Mouse (Mus musculus): ENCODE results near the gene Hcar1. TPM values are rescaled to one million over a fixed set of nuclear protein-coding genes. Genes with fewer than 3 reads are reported as not detected.

Gene Hcar1
- polyA plus RNA-seq, 1 experiment: 0.38 TPM

GRCm38 (mm10) chr5:123884332-123884731 is 4.5 kb upstream of the Hcar1 start:
- H3K27me3 ChIP-seq (ENCODE audit: control insufficient read depth, insufficient read depth, low read length): no peaks in the 10 kb centered on the region
- DNase-seq: no peak
- 61% methylated on average over 10 of the region's 10 CpGs for WGBS
- H3K27ac ChIP-seq (ENCODE audit: insufficient read depth, low read length): no peak overlapping the region
- TF ChIP-seq CTCF (IDR thresholded peaks at IDR 0.05; ENCODE audit: borderline replicate concordance, insufficient read depth, low read depth, low read length) (no peak), POLR2A (IDR thresholded peaks at IDR 0.05; ENCODE audit: borderline replicate concordance, insufficient read depth, low read length) (no peak)
- no peaks in the 10 kb centered on the region for H3K4me1 ChIP-seq (ENCODE audit: control insufficient read depth, insufficient read depth, low read length)
- H3K4me3 ChIP-seq (replicated peaks; ENCODE audit: insufficient read depth, low read depth, low read length): no peak overlapping the region

DNA sequence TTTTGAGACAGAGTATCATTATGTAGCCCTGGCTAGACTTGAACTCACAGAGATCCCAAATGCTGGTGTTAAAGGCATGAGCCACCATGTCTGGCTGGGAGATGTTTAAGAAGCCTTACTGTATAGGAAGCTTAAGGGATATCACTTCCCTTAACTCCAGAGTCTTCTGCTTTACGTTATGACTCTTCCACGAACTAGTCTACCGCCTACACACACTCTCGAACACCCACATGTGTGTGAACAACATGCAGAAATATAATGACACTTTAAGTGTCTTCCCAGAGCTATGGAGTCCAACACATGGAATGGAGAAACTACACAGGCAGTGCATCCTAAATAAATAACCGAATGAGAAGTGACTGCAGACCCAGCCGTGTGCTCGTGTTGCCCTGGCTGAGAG is 4.1 kb upstream of the Hcar1 start:
- TF ChIP-seq CTCF (IDR thresholded peaks at IDR 0.05; ENCODE audit: borderline replicate concordance, insufficient read depth, low read depth, low read length) (no peak), POLR2A (IDR thresholded peaks at IDR 0.05; ENCODE audit: borderline replicate concordance, insufficient read depth, low read length) (no peak)
- WGBS: 79% methylated on average over 7 of the region's 7 CpGs
- H3K4me1 ChIP-seq (ENCODE audit: control insufficient read depth, insufficient read depth, low read length): no peaks in the 10 kb centered on the region
- no peak overlapping the region for H3K4me3 ChIP-seq (replicated peaks; ENCODE audit: insufficient read depth, low read depth, low read length)
- no peaks in the 10 kb centered on the region for H3K27me3 ChIP-seq (ENCODE audit: control insufficient read depth, insufficient read depth, low read length)
- no peak for DNase-seq
- no peak overlapping the region for H3K27ac ChIP-seq (ENCODE audit: insufficient read depth, low read length)

DNA sequence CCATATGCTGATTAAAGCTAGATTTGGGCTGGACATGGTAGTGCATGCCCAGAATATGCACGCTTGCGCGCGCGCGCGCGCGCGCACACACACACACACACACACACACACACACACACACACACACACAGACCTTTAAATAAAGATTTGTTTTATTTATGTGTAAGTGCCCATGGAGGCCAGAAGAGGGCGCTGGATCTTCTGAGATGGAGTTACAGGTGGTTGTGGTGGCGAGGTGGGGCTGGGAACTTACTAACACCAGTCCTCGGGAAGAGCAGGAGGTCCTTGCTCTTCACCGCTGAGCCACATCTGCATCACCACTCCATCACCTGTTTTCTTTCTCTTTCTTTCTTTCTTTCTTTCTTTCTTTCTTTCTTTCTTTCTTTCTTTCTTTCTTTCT is 958 bp upstream of the Hcar1 start:
- H3K27me3 ChIP-seq (ENCODE audit: control insufficient read depth, insufficient read depth, low read length): no peaks in the 10 kb centered on the region
- no peaks in the 10 kb centered on the region for H3K4me1 ChIP-seq (ENCODE audit: control insufficient read depth, insufficient read depth, low read length)
- DNase-seq: no peak
- no peak overlapping the region for H3K4me3 ChIP-seq (replicated peaks; ENCODE audit: insufficient read depth, low read depth, low read length)
- no peak overlapping the region for H3K27ac ChIP-seq (ENCODE audit: insufficient read depth, low read length)
- no peak for TF ChIP-seq CTCF (IDR thresholded peaks at IDR 0.05; ENCODE audit: borderline replicate concordance, insufficient read depth, low read depth, low read length)
- TF ChIP-seq POLR2A (IDR thresholded peaks at IDR 0.05; ENCODE audit: borderline replicate concordance, insufficient read depth, low read length): no peak
- WGBS: 81% methylated on average over 14 of the region's 14 CpGs

GRCm38 (mm10) chr5:123878056-123878455 is 1.8 kb downstream of the Hcar1 start:
- no peak overlapping the region for H3K4me3 ChIP-seq (replicated peaks; ENCODE audit: insufficient read depth, low read depth, low read length)
- no peak overlapping the region for H3K27ac ChIP-seq (ENCODE audit: insufficient read depth, low read length)
- TF ChIP-seq CTCF (IDR thresholded peaks at IDR 0.05; ENCODE audit: borderline replicate concordance, insufficient read depth, low read depth, low read length): no peak
- no peak for TF ChIP-seq POLR2A (IDR thresholded peaks at IDR 0.05; ENCODE audit: borderline replicate concordance, insufficient read depth, low read length)
- no peak for DNase-seq
- 72% methylated on average over 14 of the region's 14 CpGs for WGBS
- no peaks in the 10 kb centered on the region for H3K4me1 ChIP-seq (ENCODE audit: control insufficient read depth, insufficient read depth, low read length)
- H3K27me3 ChIP-seq (ENCODE audit: control insufficient read depth, insufficient read depth, low read length): no peaks in the 10 kb centered on the region

DNA sequence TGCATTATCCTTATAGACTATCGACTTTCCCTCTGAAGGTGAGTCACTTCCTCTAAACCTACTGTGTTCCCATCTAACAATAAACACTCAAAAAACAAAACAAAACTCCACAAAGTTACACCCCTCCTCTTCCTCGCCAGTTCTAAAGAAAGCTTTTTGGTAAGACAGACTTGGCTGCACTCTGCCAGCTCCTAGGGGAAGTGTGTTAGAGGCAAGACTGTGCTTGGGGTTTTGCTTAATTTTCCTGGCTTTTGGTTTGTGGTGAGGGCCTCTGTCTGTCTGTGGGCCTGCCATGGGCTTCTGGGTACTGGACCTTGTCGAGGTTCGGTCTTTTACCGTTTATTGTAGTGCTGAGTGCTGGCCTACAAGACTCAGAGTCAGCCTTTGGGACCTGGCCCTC is 5.6 kb downstream of the Hcar1 start:
- WGBS: 90% methylated on average over 5 of the region's 5 CpGs
- no peak for DNase-seq
- Histone ChIP-seq H3K27ac (ENCODE audit: insufficient read depth, low read length) (no peak overlapping the region), H3K4me1 (ENCODE audit: control insufficient read depth, insufficient read depth, low read length) (no peaks in the 10 kb centered on the region), H3K27me3 (ENCODE audit: control insufficient read depth, insufficient read depth, low read length) (no peaks in the 10 kb centered on the region), H3K4me3 (replicated peaks; ENCODE audit: insufficient read depth, low read depth, low read length) (no peak overlapping the region)
- TF ChIP-seq CTCF (IDR thresholded peaks at IDR 0.05; ENCODE audit: borderline replicate concordance, insufficient read depth, low read depth, low read length) (no peak), POLR2A (IDR thresholded peaks at IDR 0.05; ENCODE audit: borderline replicate concordance, insufficient read depth, low read length) (no peak)

DNA sequence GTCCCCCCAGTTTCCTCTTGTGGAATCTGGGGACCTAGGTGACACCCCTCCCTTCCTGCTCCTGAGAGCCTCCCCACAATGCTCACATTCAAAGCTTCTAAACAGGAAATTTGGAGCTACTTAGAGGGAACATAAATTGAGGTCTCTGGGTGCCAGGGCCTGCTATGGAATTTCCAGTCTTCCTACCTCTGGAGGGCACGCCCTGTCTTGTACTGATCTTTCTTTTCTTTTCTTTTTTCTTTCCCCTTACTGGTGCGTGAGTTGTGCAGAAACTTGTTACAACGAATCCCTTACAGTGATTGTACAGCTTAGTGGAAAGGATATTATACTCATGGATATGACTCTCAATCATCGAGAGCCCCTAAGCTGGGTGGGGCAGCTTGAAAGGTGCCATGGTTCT is 10.2 kb downstream of the Hcar1 start:
- H3K27ac ChIP-seq (ENCODE audit: insufficient read depth, low read length): no peak overlapping the region
- WGBS: 84% methylated on average over 4 of the region's 4 CpGs
- no peaks in the 10 kb centered on the region; the same call in 1 of the 2 replicates for H3K27me3 ChIP-seq (ENCODE audit: control insufficient read depth, insufficient read depth, low read length)
- no peak overlapping the region for H3K4me3 ChIP-seq (replicated peaks; ENCODE audit: insufficient read depth, low read depth, low read length)
- H3K4me1 ChIP-seq (ENCODE audit: control insufficient read depth, insufficient read depth, low read length): no peaks in the 10 kb centered on the region
- TF ChIP-seq POLR2A (IDR thresholded peaks at IDR 0.05; ENCODE audit: borderline replicate concordance, insufficient read depth, low read length): no peak
- TF ChIP-seq CTCF (IDR thresholded peaks at IDR 0.05; ENCODE audit: borderline replicate concordance, insufficient read depth, low read depth, low read length): no peak
- no peak for DNase-seq

DNA sequence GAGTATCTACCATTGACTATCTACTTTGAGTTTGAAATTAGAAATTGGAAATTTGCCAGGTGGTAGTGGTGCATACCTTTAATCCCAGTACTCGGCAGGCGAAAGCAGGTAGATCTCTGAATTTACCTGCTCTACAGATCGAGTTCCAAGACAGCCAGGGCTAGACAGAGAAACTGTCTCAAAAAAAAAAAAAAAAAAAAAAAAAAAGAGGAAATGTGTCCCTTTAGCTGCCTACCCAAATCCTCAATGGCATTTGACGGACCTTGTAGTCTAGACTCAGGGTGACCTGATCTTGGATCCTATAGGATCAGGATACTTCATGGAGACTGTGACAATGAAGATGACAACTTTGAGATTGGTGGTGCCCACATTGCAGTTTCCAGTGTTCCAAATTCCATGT is 13.4 kb downstream of the Hcar1 start:
- 87% methylated on average over 4 of the region's 4 CpGs for WGBS
- TF ChIP-seq CTCF (IDR thresholded peaks at IDR 0.05; ENCODE audit: borderline replicate concordance, insufficient read depth, low read depth, low read length): no peak
- TF ChIP-seq POLR2A (IDR thresholded peaks at IDR 0.05; ENCODE audit: borderline replicate concordance, insufficient read depth, low read length): no peak
- Histone ChIP-seq H3K4me1 (ENCODE audit: control insufficient read depth, insufficient read depth, low read length) (no peaks in the 10 kb centered on the region), H3K27me3 (ENCODE audit: control insufficient read depth, insufficient read depth, low read length) (no peaks in the 10 kb centered on the region; the same call in 1 of the 2 replicates), H3K4me3 (replicated peaks; ENCODE audit: insufficient read depth, low read depth, low read length) (no peak overlapping the region), H3K27ac (ENCODE audit: insufficient read depth, low read length) (no peak overlapping the region)
- no peak for DNase-seq

GRCm38 (mm10) chr5:123865365-123865764 is 14.5 kb downstream of the Hcar1 start, which contains the start of gene Hcar2:
TSS of gene Hcar2 (minus strand) at chr5:123865499.
- Histone ChIP-seq H3K27ac (ENCODE audit: insufficient read depth, low read length) (no peak within 1 kb of the TSS), H3K4me3 (replicated peaks; ENCODE audit: insufficient read depth, low read depth, low read length) (no peak within 1 kb of the TSS), H3K27me3 (ENCODE audit: control insufficient read depth, insufficient read depth, low read length) (no peaks in the 10 kb centered on the region; the same call in 1 of the 2 replicates), H3K4me1 (ENCODE audit: control insufficient read depth, insufficient read depth, low read length) (no peaks in the 10 kb centered on the region)
- no peak for TF ChIP-seq POLR2A (IDR thresholded peaks at IDR 0.05; ENCODE audit: borderline replicate concordance, insufficient read depth, low read length)
- no peak for TF ChIP-seq CTCF (IDR thresholded peaks at IDR 0.05; ENCODE audit: borderline replicate concordance, insufficient read depth, low read depth, low read length)
- WGBS: 72% methylated on average over 12 of the region's 12 CpGs
- no peak for DNase-seq
